Mouse (Mus musculus) retina, adult 2 months (tissue): Measurements from ENCODE around the gene Lcn6.
"Not testable (repeated sequence)": the region's sequence is repeated elsewhere in the genome, so short reads cannot be mapped to it uniquely, and the experiment has no call there.

Experiments used
- DNase-seq: peaks from one replicate; pipeline ENCODE4 v3.0.0-alpha.2; 2012; ENCODE audit warnings: low read depth, low spot score

The Lcn6 gene

DNA sequence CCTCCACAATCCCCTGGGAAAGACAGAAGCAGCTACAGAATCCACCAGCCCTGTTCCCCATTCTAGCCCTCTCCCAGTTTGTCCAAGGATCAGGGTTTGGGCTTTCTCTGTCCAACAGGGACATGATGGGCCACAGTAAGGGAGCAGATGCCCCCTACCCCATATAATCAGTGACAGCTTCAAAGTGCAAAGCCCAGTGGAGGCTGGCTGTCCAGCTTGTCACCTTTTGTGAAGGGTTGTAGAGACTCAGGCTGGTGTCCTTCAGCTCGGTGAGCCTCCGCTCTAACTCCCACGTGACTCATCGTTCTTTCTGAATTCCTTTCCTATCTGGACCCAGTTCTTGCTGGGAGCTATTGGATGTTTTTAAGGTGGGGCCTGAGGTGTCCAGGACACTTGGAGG is 27.1 kb downstream of the Lcn6 start:
- no peak for DNase-seq

GRCm38 (mm10) chr2:25706643-25707481 is 30.3 kb downstream of the Lcn6 start, which contains the start of gene Bmyc:
Gene Bmyc, plus strand, starts transcription at chr2:25706739.
- peak; percentile 64 for DNase-seq

DNA sequence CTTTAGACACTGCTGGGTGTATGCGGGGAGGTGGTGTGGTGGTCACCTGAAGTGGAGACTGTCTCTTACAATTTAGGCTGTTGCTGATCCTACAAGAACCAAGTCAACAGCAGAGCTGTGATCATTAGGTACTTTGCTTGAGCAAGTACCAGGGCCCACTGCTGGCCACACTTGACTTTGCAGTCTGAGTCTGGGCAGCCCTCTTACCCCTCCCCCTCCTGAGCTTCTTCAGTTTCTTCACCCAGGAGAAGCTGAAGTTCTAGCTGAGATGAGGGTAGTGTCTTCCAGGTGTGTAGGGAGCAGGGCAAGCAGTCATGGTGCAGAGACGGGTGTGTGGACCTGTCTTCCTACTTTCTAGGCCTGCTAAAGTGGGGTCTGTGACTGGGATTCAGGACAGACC is 31.5 kb downstream of the Lcn6 start:
- DNase-seq, result peak; percentile 11

GRCm38 (mm10) chr2:25709056-25709455 is 32.5 kb downstream of the Lcn6 start:
- not testable (repeated sequence) for DNase-seq

GRCm38 (mm10) chr2:25709791-25710190 is 33.2 kb downstream of the Lcn6 start:
- DNase-seq, result not testable (repeated sequence)

DNA sequence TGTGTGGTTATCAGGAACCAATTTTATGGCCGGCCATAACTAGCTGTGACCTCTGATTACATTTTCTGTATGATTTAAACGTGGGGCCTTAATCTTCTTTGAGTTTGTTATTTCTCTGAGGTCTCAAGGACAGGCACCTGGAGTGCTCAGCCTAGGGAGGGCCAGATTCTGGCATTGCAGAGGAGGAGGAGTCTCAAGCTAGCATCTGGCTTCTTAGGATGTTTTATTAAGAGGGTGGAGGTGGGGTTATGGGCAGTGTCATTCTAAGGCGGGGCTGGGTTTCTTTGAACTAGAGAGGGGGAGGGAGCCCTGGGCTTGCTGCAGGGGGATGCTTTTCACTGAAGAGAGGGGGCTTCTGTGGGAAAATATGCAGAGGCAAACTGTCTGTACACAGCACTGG is 35.1 kb downstream of the Lcn6 start:
- not testable (repeated sequence) for DNase-seq

DNA sequence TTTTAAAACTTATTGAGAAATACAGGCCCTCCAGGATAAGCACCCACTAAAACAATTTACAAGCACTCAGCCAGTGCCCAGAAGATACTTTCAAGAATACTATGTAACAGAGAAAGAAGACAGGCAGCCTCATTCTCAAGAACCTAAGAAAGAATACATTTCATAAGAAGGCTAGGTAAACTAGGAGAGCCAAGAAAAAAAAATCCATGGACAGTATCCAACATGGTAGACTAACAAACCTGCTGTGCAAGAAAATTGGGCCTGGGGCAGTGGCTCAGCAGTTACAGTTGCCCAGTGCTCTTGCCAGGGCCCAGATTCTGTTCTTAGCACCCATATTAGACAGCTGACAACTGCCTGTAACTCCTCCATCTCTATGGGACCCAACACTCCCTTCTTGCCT is 40.6 kb downstream of the Lcn6 start:
- DNase-seq, result no peak
